Mouse (Mus musculus): ENCODE data around the gene Gins2.

GRCm38 (mm10) chr8:120622161-120622560 is 33.1 kb upstream of the Gins2 start:
- TF ChIP-seq POLR2AphosphoS2 (IDR thresholded peaks at IDR 0.05; ENCODE audit: insufficient read length, low read depth) (no peak), USF1 (IDR thresholded peaks at IDR 0.05; ENCODE audit: low read depth) (no peak), POLR2A (IDR thresholded peaks at IDR 0.05; ENCODE audit: insufficient read length, low read depth) (no peak), E2F4 (IDR thresholded peaks at IDR 0.05; ENCODE audit: insufficient read depth) (no peak), MAX (IDR thresholded peaks at IDR 0.05; ENCODE audit: low read depth) (no peak), TCF12 (IDR thresholded peaks at IDR 0.05; ENCODE audit: insufficient read depth, poor library complexity, severe bottlenecking) (no peak), SRF (IDR thresholded peaks at IDR 0.05; ENCODE audit: control insufficient read depth, insufficient read length, low read depth) (no peak), MYOG (IDR thresholded peaks at IDR 0.05; ENCODE audit: control insufficient read depth in 1 of 3, insufficient read depth in 1 of 3, insufficient read length in 2 of 3, low read depth in 2 of 3) (no peak), CEBPB (IDR thresholded peaks at IDR 0.05; ENCODE audit: insufficient read depth, poor library complexity, severe bottlenecking) (no peak), MYOD1 (IDR thresholded peaks at IDR 0.05; ENCODE audit: control insufficient read depth in 1 of 3, insufficient read length in 2 of 3, low read depth in 2 of 3) (no peak), TCF3 (IDR thresholded peaks at IDR 0.05; ENCODE audit: insufficient read length, low read depth) (no peak)
